Mouse (Mus musculus): ENCODE results near the gene Phykpl.

The Phykpl gene

GRCm38 (mm10) chr11:51646751-51647667 is 62.5 kb downstream of the Phykpl start:
- peak; percentile 54 for DNase-seq

GRCm38 (mm10) chr11:51648566-51648965 is 64.0 kb downstream of the Phykpl start:
- no peak for DNase-seq

- DNase-seq = peak; percentile 38
These were observed 64.7 kb downstream of the Phykpl start for GRCm38 (mm10) chr11:51649111-51649888.

DNA sequence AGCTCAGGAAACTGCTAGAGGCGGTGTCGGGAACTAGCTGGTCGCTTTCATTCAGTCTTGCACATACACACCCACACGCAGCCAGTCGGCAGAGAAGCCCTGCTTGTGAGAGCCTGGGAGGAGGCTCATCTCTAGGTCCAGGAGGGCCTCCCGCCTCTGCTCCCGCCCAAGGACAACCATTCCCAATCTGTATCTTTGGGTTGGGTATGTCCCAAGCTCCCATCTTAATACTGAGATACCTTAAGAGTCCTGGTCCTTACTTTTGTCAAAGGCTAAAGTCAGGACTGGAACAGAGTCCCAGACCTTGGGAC is 65.3 kb downstream of the Phykpl start:
- DNase-seq = peak; percentile 61

DNA sequence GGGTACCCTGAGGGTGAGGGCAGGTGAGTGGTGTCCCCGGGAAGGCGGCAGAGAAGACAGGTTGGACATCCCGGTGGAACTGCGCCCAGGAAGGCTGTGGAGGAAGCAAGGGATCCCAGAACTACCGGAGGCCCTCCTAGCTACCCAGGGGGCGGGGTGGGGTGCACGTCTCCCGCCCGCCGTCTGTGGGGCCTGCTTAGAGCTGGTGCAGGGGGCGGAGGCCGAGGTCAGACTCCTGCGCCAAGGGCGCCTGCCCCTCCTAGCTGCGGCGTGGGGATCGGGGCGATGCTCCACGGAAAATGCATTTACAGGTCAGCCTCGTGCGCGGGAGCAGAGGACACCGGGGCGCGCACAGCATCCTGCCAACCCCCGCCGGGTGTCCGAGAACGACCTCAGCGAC is 65.7 kb downstream of the Phykpl start:
- DNase-seq = peak; percentile 73

DNA sequence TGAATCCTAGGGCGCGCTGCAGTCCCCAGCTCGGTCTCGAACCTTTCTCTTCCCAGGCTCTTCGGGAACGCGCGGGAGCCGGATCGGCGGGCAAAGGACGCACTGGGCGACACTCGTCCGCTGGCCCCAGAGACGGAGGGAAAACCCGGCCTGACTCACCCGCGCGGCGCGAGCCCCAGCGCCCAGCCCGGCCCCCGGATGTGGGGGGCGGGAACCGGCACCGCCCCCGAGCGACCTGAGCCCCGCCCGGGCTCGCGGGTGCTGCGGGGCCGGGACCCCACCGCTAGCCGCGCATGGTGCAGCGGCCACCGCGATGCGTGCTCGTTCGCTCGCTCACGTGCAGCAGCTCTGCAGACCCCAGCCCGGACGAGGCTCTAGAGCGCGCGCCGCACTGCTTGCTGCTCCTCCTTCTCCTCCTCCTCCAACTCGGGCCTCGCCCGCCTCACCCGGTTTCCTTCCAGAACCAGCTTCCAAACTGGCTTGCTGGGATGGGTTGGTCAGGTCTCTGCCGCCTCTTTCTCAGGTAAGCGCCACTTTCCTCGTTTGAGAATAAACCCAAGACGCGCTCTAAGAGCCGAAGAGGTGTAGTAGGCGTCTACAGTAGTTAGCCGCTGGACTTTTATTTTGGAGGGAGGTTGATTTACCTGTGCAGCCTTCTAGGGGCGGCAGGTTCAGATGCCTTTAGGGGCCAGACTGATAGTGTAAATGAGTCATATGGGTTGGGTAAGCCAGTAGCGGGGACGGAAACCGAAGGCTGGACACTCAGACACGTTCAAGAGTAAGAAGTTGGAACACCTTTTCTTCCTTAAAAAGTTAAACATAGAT is 66.3 kb downstream of the Phykpl start, which contains the start of the genes N4bp3 and D930048N14Rik:
TSS of gene N4bp3 (minus strand) at position 152 of the 825 bp plus-strand sequence.
TSS of gene D930048N14Rik (plus strand) at position 264 of the 825 bp plus-strand sequence.
- peak; percentile 83 for DNase-seq

GRCm38 (mm10) chr11:51652889-51653418 is 68.4 kb downstream of the Phykpl start:
- no peak for DNase-seq

GRCm38 (mm10) chr11:51653736-51654135 is 69.2 kb downstream of the Phykpl start:
- no peak for DNase-seq

Measured in thymus, postnatal 4 days (tissue).